Mouse (Mus musculus) G1E (cell line): Measurements from ENCODE around the gene Neil3.

Source experiments
- CTCF ChIP-seq: IDR thresholded peaks from 2 replicates; pipeline ENCODE4 v1.5.1; 2012; ENCODE audit warnings: low read depth, low read length, inconsistent platforms, mixed read lengths
- GATA2 ChIP-seq: IDR thresholded peaks from 2 replicates; pipeline ENCODE4 v1.6.1; 2012; ENCODE audit warnings: low read depth, low read length, inconsistent platforms, borderline replicate concordance
- TAL1 ChIP-seq: conservative IDR thresholded peaks from 2 replicates; pipeline ENCODE4 v1.6.1; 2012; ENCODE audit warnings: low read depth, low read length, inconsistent platforms, mixed read lengths

GRCm38 (mm10) chr8:53600025-53600811 is 38.6 kb downstream of the Neil3 start:
- TF ChIP-seq CTCF (no peak), GATA2 (no peak), TAL1 (no peak)
